Mouse (Mus musculus) cerebellum, adult 2 months (tissue): ENCODE measurements at regions not wholly inside any gene's neighbourhood (a gene's known extent, or its start where the extent isn't known, plus 50 kb on each side); places are given as distances from the start of the nearest gene placed in this dataset.
"Not testable (repeated sequence)": the region's sequence is repeated elsewhere in the genome, so short reads cannot be mapped to it uniquely, and the experiment has no call there.

Experiments
- DNase-seq, 2 experiments: peaks; one replicate each; pipeline ENCODE4 v3.0.0; 2021
- H3K27ac ChIP-seq: fragments of 200-500 bp; 2 replicates; pipeline ENCODE4 v1.5.1; 2012; ENCODE audit warnings: low read length, control low read depth, inconsistent platforms; ENCODE audit not compliant: insufficient read depth
- H3K27me3 ChIP-seq: fragments of 200-500 bp; 2 replicates; pipeline ENCODE4 v1.6.1; 2012; ENCODE audit warnings: inconsistent platforms, mild to moderate bottlenecking, low read length, moderate library complexity; ENCODE audit not compliant: control insufficient read depth, insufficient read depth
- H3K4me1 ChIP-seq: fragments of 200-500 bp; 2 replicates; pipeline ENCODE4 v1.6.1; 2011; ENCODE audit warnings: low read length; ENCODE audit not compliant: control insufficient read depth, insufficient read depth
- H3K4me3 ChIP-seq: fragments of 200-500 bp; replicated peaks from 2 replicates; pipeline ENCODE3; 2011; ENCODE audit warnings: mild to moderate bottlenecking, low read depth, low read length, control low read depth; ENCODE audit not compliant: insufficient read depth
- WGBS: fragments of 180-500 bp; shearing (Covaris S2); methylation state at CpG from one replicate; pipeline ENCODE4 v1.1.7; 2018; 5-methylcytosine and 5-hydroxymethylcytosine counted together

DNA sequence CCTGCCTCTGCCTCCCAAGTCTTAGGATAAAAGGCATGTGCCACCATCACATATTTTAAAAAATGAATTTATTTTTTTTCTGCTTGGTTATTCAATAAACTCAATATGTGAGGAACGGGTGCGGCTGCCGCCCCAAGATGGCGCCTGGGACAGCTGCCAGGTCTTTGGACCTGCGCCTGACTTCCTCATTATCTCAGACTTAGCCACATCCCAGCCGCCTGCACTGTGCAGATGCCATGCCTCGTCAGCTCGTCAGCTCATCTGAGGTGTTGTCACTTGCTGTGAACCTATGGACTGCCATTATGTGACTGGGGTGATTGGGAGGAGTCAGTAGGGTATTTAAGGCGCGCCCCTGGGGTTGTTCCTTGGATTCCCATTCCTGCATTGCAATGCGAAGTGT is 354.1 kb downstream of the Cdh7 start:
- not testable (repeated sequence) for H3K27ac ChIP-seq, H3K27me3 ChIP-seq, H3K4me3 ChIP-seq, H3K4me1 ChIP-seq
- 39% methylated on average over 11 of the region's 11 CpGs for WGBS
- DNase-seq, result peak; percentile 26 to 39
